Comparison of ENCODE assay signal across 1 mouse cellular context in the genomic region with DNA sequence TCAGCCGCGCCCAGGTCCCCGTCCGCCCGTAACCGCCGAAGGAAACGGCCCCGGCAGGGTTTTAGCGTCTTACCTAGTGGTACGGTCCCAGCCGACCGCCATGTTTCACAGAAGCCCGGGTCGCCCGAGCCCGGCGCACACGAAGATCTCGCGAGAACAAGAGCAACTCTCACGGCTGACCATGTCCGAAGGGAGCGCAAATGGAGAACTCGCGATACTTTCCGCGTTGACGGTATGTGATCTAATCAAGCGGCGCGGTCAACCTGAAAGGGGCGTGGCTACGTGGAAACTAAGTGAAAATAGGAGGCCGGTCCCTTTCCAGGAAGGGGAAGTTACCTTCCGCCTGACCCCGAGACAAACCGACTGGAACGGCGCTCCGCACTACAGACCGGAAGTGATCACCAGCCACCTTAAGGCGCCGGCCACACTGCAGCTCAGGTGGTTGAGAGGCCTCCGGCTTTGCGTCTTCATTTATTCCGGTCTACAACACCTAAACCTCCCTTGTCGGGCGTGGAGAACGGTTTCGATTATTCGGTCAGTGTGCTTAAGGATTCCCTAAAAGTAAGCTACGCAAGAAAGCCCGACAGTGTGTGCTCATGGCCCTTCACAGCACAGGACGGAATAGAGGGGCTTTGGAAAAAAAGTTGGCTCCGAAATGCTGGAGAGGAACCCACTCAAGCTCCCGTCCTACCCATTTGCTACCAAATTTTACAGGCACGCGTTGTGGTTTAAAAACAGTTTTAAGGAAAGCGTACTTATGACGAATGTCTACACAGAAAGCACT.
A peak's percentile ranks its signal among the peaks of the same experiment; 100 is the strongest.
TF ChIP-seq lines count a peak whose summit lies in the region.

Ergic2 (minus strand) TSS at position 478 of the 784 bp plus-strand sequence.

TF ChIP-seq in myocyte, 11 proteins besides CTCF, POLR2A, EP300 and RAD21 (continued from another document):
- no peak for TF ChIP-seq TCF3 (IDR thresholded peaks at IDR 0.05; ENCODE audit: insufficient read length, low read depth)
- peak; percentile 81 for TF ChIP-seq SRF (IDR thresholded peaks at IDR 0.05; ENCODE audit: control insufficient read depth, insufficient read length, low read depth)
- TF ChIP-seq MYOD1 (IDR thresholded peaks at IDR 0.05; ENCODE audit: control insufficient read depth in 1 of 3, insufficient read length in 2 of 3, low read depth in 2 of 3), result no peak
TF ChIP-seq in myocyte: peak in this region for 2.
